Mouse (Mus musculus): ENCODE data around the gene Dkk3. TPM values are rescaled to one million over a fixed set of nuclear protein-coding genes. Genes with fewer than 3 reads are reported as not detected.

The Dkk3 gene
- total RNA-seq, 2 experiments from 2014 or later = 97.1 to 119 TPM

- intact Hi-C loops (cut with DNase I) = no loop called here
- DNase-seq (ENCODE audit: low spot score in 2 of 2) = no peak
Observed at GRCm38 (mm10) chr7:112136537-112136936, 22.3 kb downstream of the Dkk3 start.

GRCm38 (mm10) chr7:112135161-112135560, 23.7 kb downstream of the Dkk3 start:
- intact Hi-C loops (cut with DNase I) = no loop called here

GRCm38 (mm10) chr7:112133277-112133676, 25.6 kb downstream of the Dkk3 start:
- no peak for DNase-seq (ENCODE audit: low spot score in 2 of 2)
- intact Hi-C loops (cut with DNase I) = no loop called here

More at GRCm38 (mm10) chr7:112135161-112135560, 23.7 kb downstream of the Dkk3 start:
- no peak for DNase-seq (ENCODE audit: low spot score in 2 of 2)

GRCm38 (mm10) chr7:112132005-112132404, 26.9 kb downstream of the Dkk3 start:
- intact Hi-C loops (cut with DNase I) = no loop called here
- no peak for DNase-seq (ENCODE audit: low spot score in 2 of 2)

- no peak for DNase-seq (ENCODE audit: low spot score in 2 of 2)
- intact Hi-C loops (cut with DNase I) = no loop called here
Observed at GRCm38 (mm10) chr7:112130660-112131059, 28.2 kb downstream of the Dkk3 start.

GRCm38 (mm10) chr7:112129851-112130250, 29.0 kb downstream of the Dkk3 start:
- intact Hi-C loops (cut with DNase I) = no loop called here
- DNase-seq (ENCODE audit: low spot score in 2 of 2) = no peak

- intact Hi-C loops (cut with DNase I) = no loop called here
- DNase-seq (ENCODE audit: low spot score in 2 of 2) = no peak
Observed at GRCm38 (mm10) chr7:112128810-112129209, 30.0 kb downstream of the Dkk3 start.

GRCm38 (mm10) chr7:112127954-112128353, 30.9 kb downstream of the Dkk3 start:
- intact Hi-C loops (cut with DNase I) = no loop called here
- DNase-seq (ENCODE audit: low spot score in 2 of 2) = no peak

GRCm38 (mm10) chr7:112127085-112127637, 31.7 kb downstream of the Dkk3 start:
- intact Hi-C loops (cut with DNase I) = no loop called here
- DNase-seq (ENCODE audit: low spot score in 2 of 2) = no peak

GRCm38 (mm10) chr7:112125625-112126260, 33.1 kb downstream of the Dkk3 start:
- no peak for DNase-seq (ENCODE audit: low spot score in 2 of 2)
- intact Hi-C loops (cut with DNase I) = no loop called here

GRCm38 (mm10) chr7:112123612-112124011, 35.2 kb downstream of the Dkk3 start:
- intact Hi-C loops (cut with DNase I) = loop anchor here (5.0 kb wide), 1 partner anchor 59 kb away; no protein-coding TSS in a partner anchor
- peak; percentile 45 to 78 for DNase-seq (ENCODE audit: low spot score in 2 of 2)

- intact Hi-C loops (cut with DNase I) = loop anchor here (5.0 kb wide), 1 partner anchor 60 kb away; no protein-coding TSS in a partner anchor
- DNase-seq (ENCODE audit: low spot score in 2 of 2) = no peak
Observed at GRCm38 (mm10) chr7:112121866-112122500, 36.9 kb downstream of the Dkk3 start.

- no peak for DNase-seq (ENCODE audit: low spot score in 2 of 2)
- intact Hi-C loops (cut with DNase I) = loop anchor here (5.0 kb wide), 1 partner anchor 61 kb away; no protein-coding TSS in a partner anchor
Observed at GRCm38 (mm10) chr7:112120861-112121810, 37.7 kb downstream of the Dkk3 start.

GRCm38 (mm10) chr7:112119248-112119647, 39.6 kb downstream of the Dkk3 start:
- no peak for DNase-seq (ENCODE audit: low spot score in 2 of 2)
- intact Hi-C loops (cut with DNase I) = no loop called here

GRCm38 (mm10) chr7:112118086-112118485, 40.8 kb downstream of the Dkk3 start:
- intact Hi-C loops (cut with DNase I) = no loop called here
- DNase-seq (ENCODE audit: low spot score in 2 of 2) = no peak

- no peak for DNase-seq (ENCODE audit: low spot score in 2 of 2)
- intact Hi-C loops (cut with DNase I) = no loop called here
Observed at GRCm38 (mm10) chr7:112117501-112117900, 41.4 kb downstream of the Dkk3 start.

GRCm38 (mm10) chr7:112110638-112111372, 48.1 kb downstream of the Dkk3 start:
- DNase-seq (ENCODE audit: low spot score in 2 of 2) = peak in 1 of 2 experiments; percentile 4
- intact Hi-C loops (cut with DNase I) = no loop called here

- intact Hi-C loops (cut with DNase I) = no loop called here
Observed at GRCm38 (mm10) chr7:112108757-112109156, 50.1 kb downstream of the Dkk3 start.

GRCm38 (mm10) chr7:112103816-112104215, 55.0 kb downstream of the Dkk3 start:
- intact Hi-C loops (cut with DNase I) = no loop called here
- no peak for DNase-seq (ENCODE audit: low spot score in 2 of 2)

More at GRCm38 (mm10) chr7:112108757-112109156, 50.1 kb downstream of the Dkk3 start:
- DNase-seq (ENCODE audit: low spot score in 2 of 2) = no peak
